Mouse (Mus musculus) hindbrain, embryonic 16.5 days (tissue): Measurements from ENCODE around the gene Atp13a3. TPM values are rescaled to one million over a fixed set of nuclear protein-coding genes. Genes with fewer than 3 reads are reported as not detected.

Experiments used
- ATAC-seq: fragments of 200-750 bp; cut with Nextera tagmentation; 2 replicates; pipeline ENCODE4 v1.8.0; 2017; ENCODE audit warnings: moderate TSS enrichment, moderate library complexity
- H3K27ac ChIP-seq: fragments of 300-500 bp; sonication (generic); 2 replicates; pipeline ENCODE4 v1.5.1; 2014; ENCODE audit warnings: low read depth, mild to moderate bottlenecking, control low read depth, low read length, moderate library complexity
- H3K27me3 ChIP-seq: fragments of 300-500 bp; sonication (generic); replicated peaks from 2 replicates; pipeline ENCODE4 v1.6.1; 2014; ENCODE audit warnings: low read length; ENCODE audit not compliant: control insufficient read depth, insufficient read depth
- H3K36me3 ChIP-seq: fragments of 300-500 bp; sonication (generic); 2 replicates; pipeline ENCODE4 v1.6.1; 2014; ENCODE audit warnings: mild to moderate bottlenecking, low read length, moderate library complexity, mixed read lengths; ENCODE audit not compliant: control insufficient read depth, insufficient read depth
- H3K4me1 ChIP-seq: fragments of 300-500 bp; sonication (generic); 2 replicates; pipeline ENCODE4 v1.6.1; 2014; ENCODE audit warnings: low read depth, low read length; ENCODE audit not compliant: control insufficient read depth, insufficient read depth
- H3K4me2 ChIP-seq: fragments of 300-500 bp; sonication (generic); 2 replicates; pipeline ENCODE4 v1.6.1; 2014; ENCODE audit warnings: mild to moderate bottlenecking, low read length, control low read depth, moderate library complexity
- H3K4me3 ChIP-seq: fragments of 300-500 bp; sonication (generic); 2 replicates; pipeline ENCODE4 v1.5.1; 2014; ENCODE audit warnings: mild to moderate bottlenecking, low read length, control low read depth, moderate library complexity
- H3K9ac ChIP-seq: fragments of 300-500 bp; sonication (generic); 2 replicates; pipeline ENCODE4 v1.6.1; 2014; ENCODE audit warnings: low read depth, mild to moderate bottlenecking, control low read depth, low read length, moderate library complexity
- H3K9me3 ChIP-seq: fragments of 300-500 bp; sonication (generic); 2 replicates; pipeline ENCODE4 v1.6.1; 2014; ENCODE audit warnings: mild to moderate bottlenecking, low read length, moderate library complexity; ENCODE audit not compliant: control insufficient read depth
- WGBS: fragments of 180-500 bp; shearing (Covaris S2); extraction: QIAGEN DNeasy Blood & Tissue Kit; methylation state at CpG from one replicate; pipeline ENCODE4 v1.1.7; 2014; 5-methylcytosine and 5-hydroxymethylcytosine counted together
- polyA plus RNA-seq: library from polyadenylated mRNA; unstranded; fragments of >200 nt; fragmentation: Nextera tagmentation; extraction: Ambion mirVana; gene quantifications from 2 replicates; pipeline ENCODE4 v1.2.1, GENCODE M21; 2015

Gene Atp13a3
- polyA plus RNA-seq, 1 experiment from 2014 or later, result 5.7 TPM

- Histone ChIP-seq H3K9ac (no peak overlapping the region), H3K4me3 (no peak overlapping the region; the same call in 1 of the 2 replicates), H3K27ac (no peak overlapping the region), H3K27me3 (peaks cover 29% of the 10 kb centered on the region), H3K36me3 (no peaks in the 10 kb centered on the region), H3K9me3 (no peaks in the 10 kb centered on the region), H3K4me2 (peak overlapping the region; percentile 98; the same call in 1 of the 2 replicates), H3K4me1 (peaks cover 15% of the 10 kb centered on the region)
- WGBS, result 58% methylated on average over 8 of the region's 8 CpGs
- no peak for ATAC-seq
Measured at GRCm38 (mm10) chr16:30310171-30310515, 95.6 kb downstream of the Atp13a3 start.

GRCm38 (mm10) chr16:30309395-30310170 is 96.2 kb downstream of the Atp13a3 start:
- Histone ChIP-seq H3K36me3 (no peaks in the 10 kb centered on the region), H3K4me3 (peak overlapping the region; percentile 53), H3K9ac (peak overlapping the region; percentile 61), H3K27me3 (peaks cover 29% of the 10 kb centered on the region), H3K9me3 (no peaks in the 10 kb centered on the region), H3K27ac (no peak overlapping the region), H3K4me2 (peak overlapping the region; percentile 98), H3K4me1 (peaks cover 15% of the 10 kb centered on the region)
- WGBS, result 4% methylated on average over 34 of the region's 34 CpGs
- ATAC-seq, result no peak

DNA sequence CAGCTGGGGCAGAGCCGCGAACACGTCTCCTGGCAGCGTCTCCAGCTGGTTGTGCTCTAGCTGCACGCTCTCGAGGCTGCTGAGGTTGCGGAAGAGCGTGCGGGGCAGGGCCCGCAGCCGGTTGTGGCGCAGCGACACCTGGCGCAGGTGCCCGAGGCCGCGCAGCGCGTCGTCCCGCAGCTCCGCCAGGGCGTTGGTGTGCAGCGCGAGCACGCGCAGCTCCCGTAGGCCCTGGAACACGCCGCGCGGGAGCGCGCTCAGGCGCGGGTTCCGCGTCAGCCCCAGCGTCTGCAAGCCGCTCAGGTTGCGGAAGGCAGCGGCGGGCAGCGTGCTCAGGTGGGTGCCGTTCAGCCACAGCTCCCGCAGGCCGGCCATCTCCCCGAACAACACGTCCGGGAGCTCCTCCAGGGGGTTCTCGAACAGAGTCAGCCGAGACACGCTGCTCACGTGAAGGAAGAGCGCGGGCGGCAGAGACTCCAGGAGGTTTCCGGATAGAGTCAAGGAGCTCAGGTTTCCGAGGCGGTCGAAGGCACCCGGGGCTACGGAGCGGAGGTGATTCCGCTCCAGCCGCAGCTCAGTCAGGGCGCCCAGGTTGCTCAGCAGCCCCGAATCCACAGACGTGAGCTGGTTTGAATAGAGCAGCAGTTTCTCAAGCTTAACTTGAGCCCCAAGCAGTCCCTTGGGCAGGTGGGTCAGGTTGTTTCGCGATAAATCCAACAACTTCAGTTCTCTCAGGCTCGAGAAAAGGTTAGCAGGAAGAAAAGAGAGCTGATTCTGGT is 97.0 kb downstream of the Atp13a3 start:
- no peaks in the 10 kb centered on the region for H3K9me3 ChIP-seq
- H3K36me3 ChIP-seq, result no peaks in the 10 kb centered on the region
- H3K27me3 ChIP-seq, result peaks cover 29% of the 10 kb centered on the region
- H3K9ac ChIP-seq, result peak overlapping the region; percentile 61
- H3K4me1 ChIP-seq, result peaks cover 15% of the 10 kb centered on the region
- 0% methylated on average over 64 of the region's 72 CpGs for WGBS
- peak; percentile 80 for ATAC-seq
- peak overlapping the region; percentile 53 for H3K4me3 ChIP-seq
- 0 out of 2 replicates have a peak overlapping the region, but pooled peaks have one; percentile 24 for H3K27ac ChIP-seq
- peak overlapping the region; percentile 98 for H3K4me2 ChIP-seq

DNA sequence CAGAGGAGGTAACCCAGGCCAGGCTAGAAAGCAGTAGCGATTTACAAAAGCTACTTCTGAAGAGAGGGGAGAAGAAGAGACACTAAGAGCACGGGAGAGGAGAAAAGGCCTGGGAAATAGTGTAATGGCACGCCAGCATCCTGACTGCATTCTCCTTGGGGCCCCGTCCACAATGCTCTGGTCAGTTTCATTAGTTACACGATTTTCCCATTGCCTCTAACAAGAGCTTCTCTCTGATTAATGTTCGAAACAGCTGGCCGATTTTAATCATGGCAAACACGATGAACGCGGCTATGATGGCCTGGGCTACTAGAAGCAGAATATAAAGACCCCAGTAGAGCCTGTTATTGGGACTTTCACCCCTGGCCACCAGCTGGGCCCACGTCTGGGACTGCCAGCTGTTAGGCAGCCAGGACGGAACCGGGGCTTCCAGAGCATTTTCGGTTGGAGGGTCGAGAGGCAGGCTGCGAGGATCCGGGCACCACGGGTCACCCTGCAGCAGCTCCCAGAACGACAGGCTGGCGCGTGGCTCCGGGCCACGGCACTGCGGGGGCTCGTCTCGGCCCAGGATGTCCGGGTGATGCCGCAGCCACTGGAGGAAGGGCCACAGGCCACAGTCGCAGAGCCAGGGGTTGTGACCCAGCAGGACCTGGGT is 97.7 kb downstream of the Atp13a3 start:
- Histone ChIP-seq H3K36me3 (no peaks in the 10 kb centered on the region), H3K4me3 (peak overlapping the region; percentile 53), H3K9me3 (no peaks in the 10 kb centered on the region), H3K27me3 (peaks cover 29% of the 10 kb centered on the region), H3K9ac (peak overlapping the region; percentile 61), H3K4me1 (peaks cover 15% of the 10 kb centered on the region), H3K4me2 (peak overlapping the region; percentile 98), H3K27ac (no peak overlapping the region)
- peak; percentile 13; the same call in 1 of the 2 replicates for ATAC-seq
- 13% methylated on average over 28 of the region's 29 CpGs for WGBS

- Histone ChIP-seq H3K27ac (no peak overlapping the region), H3K9me3 (no peaks in the 10 kb centered on the region), H3K27me3 (peaks cover 29% of the 10 kb centered on the region), H3K9ac (no peak overlapping the region), H3K4me2 (no peak overlapping the region), H3K4me1 (peaks cover 15% of the 10 kb centered on the region), H3K4me3 (no peak overlapping the region), H3K36me3 (no peaks in the 10 kb centered on the region)
- ATAC-seq, result no peak
- WGBS, result 55% methylated on average over 12 of the region's 12 CpGs
Measured at GRCm38 (mm10) chr16:30307306-30307705, 98.5 kb downstream of the Atp13a3 start.

DNA sequence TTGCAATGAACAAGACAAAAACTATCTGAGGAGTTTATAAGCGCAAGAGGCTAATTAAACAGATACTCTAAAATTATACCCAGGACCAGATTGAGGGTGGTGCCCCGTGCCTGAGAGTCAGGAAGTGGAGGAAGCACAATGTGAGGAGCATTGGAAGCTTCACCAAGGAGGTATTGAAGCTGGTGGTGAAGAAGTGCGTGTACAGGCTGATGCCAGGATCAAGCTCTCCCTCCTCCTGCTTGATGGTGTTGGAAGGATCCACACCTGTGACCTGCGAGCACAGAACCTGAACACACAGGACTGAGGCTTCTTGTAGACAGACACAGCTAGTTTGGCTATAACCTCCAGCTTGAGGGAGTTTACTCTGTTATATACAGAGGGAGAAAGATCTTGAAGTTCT is 99.7 kb downstream of the Atp13a3 start:
- H3K9me3 ChIP-seq, result no peaks in the 10 kb centered on the region
- 91% methylated on average over 4 of the region's 4 CpGs for WGBS
- no peak overlapping the region for H3K4me3 ChIP-seq
- H3K9ac ChIP-seq, result no peak overlapping the region
- peaks cover 15% of the 10 kb centered on the region for H3K4me1 ChIP-seq
- H3K36me3 ChIP-seq, result no peaks in the 10 kb centered on the region
- peaks cover 18% of the 10 kb centered on the region for H3K27me3 ChIP-seq
- ATAC-seq, result no peak
- H3K27ac ChIP-seq, result no peak overlapping the region
- no peak overlapping the region for H3K4me2 ChIP-seq

- Histone ChIP-seq H3K9me3 (no peaks in the 10 kb centered on the region), H3K4me3 (no peak overlapping the region), H3K9ac (no peak overlapping the region), H3K27me3 (peaks cover 11% of the 10 kb centered on the region), H3K4me1 (peaks cover 9% of the 10 kb centered on the region), H3K36me3 (no peaks in the 10 kb centered on the region), H3K4me2 (no peak overlapping the region), H3K27ac (no peak overlapping the region)
- no peak for ATAC-seq
- 72% methylated on average over 5 of the region's 5 CpGs for WGBS
Measured at GRCm38 (mm10) chr16:30304236-30304635, 101.5 kb downstream of the Atp13a3 start.

- no peak overlapping the region for H3K4me3 ChIP-seq
- no peaks in the 10 kb centered on the region for H3K9me3 ChIP-seq
- H3K27me3 ChIP-seq, result peaks cover 11% of the 10 kb centered on the region
- no peak for ATAC-seq
- no peak overlapping the region for H3K9ac ChIP-seq
- peaks cover 6% of the 10 kb centered on the region for H3K4me1 ChIP-seq
- H3K4me2 ChIP-seq, result no peak overlapping the region
- H3K36me3 ChIP-seq, result no peaks in the 10 kb centered on the region
- WGBS, result 92% methylated on average over 2 of the region's 2 CpGs
- H3K27ac ChIP-seq, result no peak overlapping the region
Measured at GRCm38 (mm10) chr16:30303411-30303810, 102.4 kb downstream of the Atp13a3 start.

DNA sequence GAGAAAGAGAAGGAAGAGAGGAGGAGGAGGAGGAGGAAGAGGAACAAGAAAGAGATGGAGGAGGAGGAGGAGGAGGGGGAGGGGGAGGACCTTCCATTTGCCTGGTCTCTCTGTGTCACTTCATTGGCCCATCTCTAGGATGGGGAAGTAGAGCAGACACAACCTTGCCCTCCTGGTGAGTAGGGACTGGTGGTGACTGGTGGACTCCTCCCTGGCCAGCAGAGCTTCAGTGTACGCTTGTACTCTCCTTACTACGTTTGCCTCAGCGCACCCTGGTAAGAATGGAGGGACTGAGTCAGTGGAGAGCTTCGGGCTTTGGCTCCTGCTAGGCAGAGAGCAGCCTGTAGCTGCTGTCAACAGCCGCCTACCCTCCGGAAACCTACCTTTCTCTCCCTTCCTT is 103.1 kb downstream of the Atp13a3 start:
- H3K27ac ChIP-seq, result no peak overlapping the region
- no peaks in the 10 kb centered on the region for H3K4me1 ChIP-seq
- 79% methylated on average over 6 of the region's 6 CpGs for WGBS
- H3K4me2 ChIP-seq, result no peak overlapping the region
- peaks cover 6% of the 10 kb centered on the region for H3K27me3 ChIP-seq
- no peak for ATAC-seq
- H3K9ac ChIP-seq, result no peak overlapping the region
- H3K36me3 ChIP-seq, result no peaks in the 10 kb centered on the region
- H3K9me3 ChIP-seq, result no peaks in the 10 kb centered on the region
- H3K4me3 ChIP-seq, result no peak overlapping the region
